Mouse (Mus musculus) megakaryocyte, embryonic 14.5 days (primary cell): ENCODE measurements around the gene Tenm4.

Source experiments
- FLI1 ChIP-seq: IDR thresholded peaks from 2 replicates; pipeline ENCODE4 v1.6.1; 2012; ENCODE audit warnings: low read length, inconsistent platforms, mixed read lengths
- GATA1 ChIP-seq: IDR thresholded peaks from 3 replicates; pipeline ENCODE4 v1.6.1; 2012; ENCODE audit warnings: mixed read lengths, low read length, inconsistent platforms, borderline replicate concordance

DNA sequence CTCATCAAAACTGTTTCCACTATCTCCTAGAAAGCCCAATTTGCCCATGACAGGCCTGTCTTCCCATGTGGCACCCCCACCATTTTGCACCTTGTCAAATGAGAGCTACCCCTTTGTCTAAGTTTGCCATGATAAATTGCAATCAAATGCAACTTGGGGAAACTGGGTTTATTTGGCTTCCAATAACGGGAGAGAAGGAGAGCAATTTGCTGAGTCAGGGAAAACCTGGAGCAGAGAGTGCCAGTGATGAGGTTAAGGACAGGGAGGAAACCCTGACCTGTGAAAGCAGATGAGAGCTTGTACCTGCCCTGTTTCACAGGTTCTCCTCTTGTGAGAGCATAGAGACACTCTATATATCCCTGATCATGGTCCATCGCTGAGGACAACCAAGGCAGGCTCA lies 170.4 kb downstream of the Tenm4 start:
- TF ChIP-seq GATA1, result no peak
- no peak for TF ChIP-seq FLI1
